Mouse (Mus musculus): ENCODE results near the gene Lrp3.

DNA sequence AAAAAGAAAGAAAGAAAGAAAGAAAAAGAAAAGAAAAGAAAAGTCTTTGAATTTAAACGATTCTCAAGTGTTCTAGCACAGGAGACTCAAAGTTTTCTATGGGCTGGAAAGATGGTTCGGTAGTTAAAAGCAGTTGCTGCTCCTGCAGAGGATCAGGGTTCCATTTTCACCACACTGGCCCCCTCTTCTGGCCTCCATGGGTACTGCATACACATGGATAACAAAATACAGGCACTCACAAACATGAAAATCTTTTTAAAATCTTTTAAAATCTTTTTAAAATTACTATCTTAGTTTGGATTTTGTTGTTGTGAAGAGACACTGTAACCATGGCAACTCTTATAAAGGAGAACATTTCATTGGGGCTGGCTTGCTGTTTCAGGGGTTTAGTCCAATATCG is 15.0 kb upstream of the Lrp3 start:
- TF ChIP-seq POLR2A (IDR thresholded peaks at IDR 0.05; ENCODE audit: extremely low read depth, insufficient read depth, low read length) (no peak), CTCF (IDR thresholded peaks at IDR 0.05; ENCODE audit: extremely low read depth, insufficient read depth, low read length) (0 out of 2 replicates have a peak, but pooled peaks have one; percentile 0)

All from cortical plate, adult 2 months (tissue).